Mouse (Mus musculus): Measurements from ENCODE around the gene Arhgef10l.

DNA sequence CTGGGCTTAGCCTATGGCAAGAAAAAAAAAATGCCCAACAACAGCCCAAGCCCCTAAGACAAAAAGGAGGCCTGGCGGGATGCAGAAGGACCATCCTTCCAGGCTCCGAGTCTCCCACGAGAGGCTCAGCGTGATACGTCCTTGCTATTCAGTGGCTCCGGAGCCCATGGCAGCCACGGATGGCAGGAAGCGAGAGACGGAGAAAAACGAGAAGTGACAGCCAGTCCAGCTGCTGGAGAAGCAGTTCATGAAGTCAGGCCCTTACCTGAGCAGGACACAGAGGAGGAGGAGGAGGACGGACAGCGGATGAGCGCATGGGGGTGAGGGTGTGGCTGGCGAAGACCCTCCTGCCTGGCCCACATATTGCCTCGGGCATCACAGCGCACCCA is 84.5 kb downstream of the Arhgef10l start:
- TF ChIP-seq EP300 (IDR thresholded peaks at IDR 0.05; ENCODE audit: low read depth) (no peak), CTCF (IDR thresholded peaks at IDR 0.05; ENCODE audit: low read depth) (no peak)

Measured in liver, embryonic 14.5 days (tissue).